Mouse (Mus musculus) stomach, adult 2 months (tissue): ENCODE data around the gene Gins2. TPM values are rescaled to one million over a fixed set of nuclear protein-coding genes. Genes with fewer than 3 reads are reported as not detected.

ENCODE experiments used
- polyA plus RNA-seq: library from polyadenylated mRNA; depleted of rRNA; stranded (reverse); fragments of >200 nt; gene quantifications from 2 replicates; pipeline ENCODE4 v1.2.3, GENCODE M21; 2012; rRNA removed

The Gins2 gene
- 8.4 and 9.8 TPM in 2 replicates for polyA plus RNA-seq

DNA sequence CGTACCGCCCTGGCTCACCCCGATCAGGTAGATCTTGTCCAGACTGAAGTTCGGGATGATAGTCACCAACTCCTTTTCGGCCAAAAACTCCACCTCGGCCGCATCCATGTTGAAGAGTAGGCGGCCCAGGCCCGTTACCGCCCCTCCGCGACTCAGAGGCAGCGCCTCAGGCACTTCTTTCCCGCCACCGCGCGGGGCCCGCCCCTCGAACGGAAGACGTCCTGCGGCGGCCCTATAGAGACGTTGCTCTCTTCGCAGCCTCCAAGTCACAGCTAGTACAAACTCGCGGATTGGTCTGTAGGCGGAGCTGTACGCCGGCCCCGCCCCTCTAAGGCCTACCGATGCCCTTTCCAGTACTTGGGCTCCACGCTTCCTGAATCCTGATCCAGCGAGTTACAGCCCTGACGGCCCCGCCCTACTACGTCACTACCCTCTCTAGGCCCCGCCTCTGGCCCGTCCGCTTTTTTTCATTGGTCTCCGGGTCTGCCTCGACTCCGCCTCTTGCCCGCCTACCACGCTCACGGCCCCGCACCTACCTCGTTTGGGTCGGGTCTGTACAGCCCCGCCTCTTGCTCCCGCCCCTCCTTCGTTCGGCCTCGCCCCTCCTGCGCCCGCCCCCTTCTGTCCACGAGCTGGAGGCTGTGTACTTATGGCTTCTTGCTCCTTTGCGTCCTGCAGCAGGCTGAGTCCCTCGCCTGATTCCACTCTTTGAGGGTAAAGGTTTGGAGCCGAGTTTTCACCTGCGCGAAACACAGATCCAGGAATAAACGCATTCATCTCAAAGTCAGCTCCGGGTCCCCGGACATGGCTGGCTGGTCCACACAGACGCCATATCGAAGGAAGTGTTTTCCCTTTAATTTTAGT, at the start of gene Gins2:
Gins2 (minus strand) TSS at position 397 of the 864 bp plus-strand sequence.

Other genes starting within 250 kb of the Gins2 start
- gene 1190005I06Rik, start 58.3 kb upstream of the Gins2 start, polyA plus RNA-seq, result 4.8 and 15.9 TPM in 2 replicates
- 5.9 TPM in 1 of 2 replicates, not detected in the other for gene Gm27021, start 78.8 kb upstream of the Gins2 start, polyA plus RNA-seq
- gene Cox4i1, start 78.9 kb upstream of the Gins2 start, polyA plus RNA-seq, result 478 and 558 TPM in 2 replicates
- 43.9 and 57.1 TPM in 2 replicates for gene Emc8, start 79.3 kb upstream of the Gins2 start, polyA plus RNA-seq
- 4.8 and 7.8 TPM in 2 replicates for gene Irf8, start 147.1 kb upstream of the Gins2 start, polyA plus RNA-seq